Mouse (Mus musculus): Measurements from ENCODE around the gene Ccdc188.
A peak's percentile ranks its signal among the peaks of the same experiment; 100 is the strongest.
"Not testable (repeated sequence)": the region's sequence is repeated elsewhere in the genome, so short reads cannot be mapped to it uniquely, and the experiment has no call there.

The Ccdc188 gene

DNA sequence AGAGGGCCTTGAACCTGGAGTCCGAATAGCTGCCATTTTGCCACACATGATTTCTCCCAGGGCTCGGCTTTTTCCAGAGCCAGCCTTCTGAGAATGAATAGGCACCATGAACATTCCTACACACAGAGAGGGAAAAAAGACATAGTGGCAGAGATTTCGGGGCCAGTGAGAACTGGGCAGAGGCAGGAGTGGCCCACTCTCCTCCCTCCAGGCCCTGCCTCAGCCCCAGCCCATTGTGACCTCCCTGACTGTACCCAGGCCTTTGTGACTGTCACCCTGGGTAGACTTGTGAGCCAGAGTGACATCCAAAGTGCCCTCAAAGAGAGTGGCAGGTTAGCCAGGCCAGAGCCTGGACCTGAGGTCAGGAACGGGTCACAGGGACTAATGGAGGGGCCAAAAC lies at the start of gene Ccdc188:
Ccdc188 (plus strand) TSS at position 301 of the 400 bp plus-strand sequence.
- no peak for DNase-seq

DNA sequence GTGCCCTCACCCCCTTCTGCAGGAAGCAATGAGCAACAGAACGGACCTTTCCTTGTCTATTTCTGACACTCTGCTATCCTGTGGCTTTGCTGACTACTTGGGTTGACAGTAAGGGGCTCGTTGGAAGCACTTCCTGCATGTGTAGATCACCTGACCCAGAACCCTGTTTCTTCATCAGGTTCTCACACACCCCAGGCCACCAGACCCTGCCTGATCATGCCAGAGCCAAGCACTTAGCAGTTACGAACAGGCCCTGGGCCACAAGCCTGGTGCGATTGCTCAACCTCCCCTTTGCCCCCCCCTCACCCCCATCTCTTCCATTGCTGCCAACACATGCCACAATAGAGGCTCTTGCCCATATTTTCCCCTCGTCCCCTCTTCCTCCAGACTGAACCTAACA lies 48.5 kb upstream of the Ccdc188 start:
- no peak for DNase-seq

DNA sequence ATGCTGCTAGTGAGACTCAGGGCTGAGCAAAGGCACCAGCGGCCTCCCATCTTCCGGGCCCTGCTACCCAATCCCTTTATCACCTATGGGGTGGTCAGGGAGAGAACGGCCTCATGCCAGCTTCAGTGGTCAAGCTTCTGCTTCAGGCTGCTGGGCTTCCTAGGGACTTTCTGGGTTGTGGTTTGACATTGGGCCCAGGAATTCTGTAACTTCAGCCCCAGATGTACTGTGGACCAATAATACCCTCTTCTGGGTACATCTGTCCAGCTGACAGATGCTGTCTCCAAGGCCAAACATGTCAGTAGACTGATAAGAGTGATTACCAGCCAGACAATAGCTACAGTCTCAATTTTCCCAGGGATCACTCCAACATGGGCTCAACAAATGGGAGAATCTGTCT lies 47.9 kb upstream of the Ccdc188 start:
- DNase-seq: no peak

DNA sequence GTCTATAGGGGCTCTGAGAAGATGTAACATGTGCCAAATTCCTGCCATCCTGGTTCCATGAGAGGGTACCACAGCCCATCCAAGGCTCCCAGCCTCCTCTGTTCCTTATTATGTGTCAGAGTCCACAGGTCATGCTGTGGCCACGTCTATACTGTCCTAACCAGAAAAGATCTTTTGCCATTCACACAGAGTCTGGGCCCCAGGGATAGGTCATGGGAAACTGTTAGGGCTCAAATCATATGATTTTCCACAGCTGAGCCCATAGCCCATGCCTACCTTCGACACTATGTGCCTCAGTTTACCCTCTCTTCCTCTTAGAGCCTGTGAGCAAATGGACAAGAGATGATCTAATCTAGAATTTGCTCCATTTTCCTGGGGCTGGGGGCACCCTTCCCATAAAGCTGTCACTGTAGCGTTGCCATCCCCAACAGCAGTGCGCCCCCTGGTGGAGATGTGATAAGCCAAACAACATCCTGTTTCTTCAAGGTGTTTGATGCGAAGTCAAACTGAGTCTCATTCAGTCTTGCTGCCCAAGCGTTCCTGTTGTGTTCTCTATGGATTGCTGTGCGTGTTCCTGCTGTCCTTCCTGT lies 45.3 kb upstream of the Ccdc188 start:
- peak; percentile 55 to 78 for DNase-seq

DNA sequence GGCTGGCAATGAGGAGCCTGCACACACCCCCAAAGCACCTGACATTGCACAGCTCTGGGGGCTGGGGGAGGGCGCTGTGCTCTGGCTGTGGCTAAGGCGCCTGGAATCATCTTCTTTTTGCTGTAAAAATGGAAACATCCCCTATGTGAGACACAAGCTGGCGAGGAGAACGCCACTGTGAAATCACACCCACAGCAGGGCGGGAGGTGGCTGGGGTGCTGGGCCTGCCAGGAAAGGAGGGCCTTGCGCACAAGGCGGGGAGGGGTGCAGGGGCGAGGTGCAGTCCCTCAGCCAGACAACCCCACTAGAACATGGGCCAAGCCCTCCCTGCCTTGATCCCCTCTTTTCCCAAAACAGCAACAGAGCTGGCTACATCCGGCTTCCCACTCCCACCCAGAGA lies 44.4 kb upstream of the Ccdc188 start:
- no peak for DNase-seq

DNA sequence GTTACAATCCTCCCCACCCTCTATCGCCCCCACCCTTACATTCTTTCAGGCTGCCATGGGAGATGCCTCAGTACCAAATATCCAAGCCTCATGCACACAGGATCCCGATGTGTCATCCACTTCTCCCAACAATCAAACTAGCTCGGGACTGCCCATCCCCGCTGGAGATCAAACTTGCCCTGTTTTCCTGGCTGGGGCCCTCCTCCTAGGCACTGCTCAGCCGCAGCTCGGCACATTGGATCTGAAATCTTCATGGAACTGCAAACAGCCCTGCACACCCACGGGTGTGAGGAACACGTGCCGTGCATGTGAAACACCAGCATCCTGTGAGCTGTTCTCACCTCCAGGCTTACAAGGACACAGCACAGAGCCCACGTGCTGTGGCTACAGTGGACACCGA lies 43.9 kb upstream of the Ccdc188 start:
- no peak for DNase-seq

DNA sequence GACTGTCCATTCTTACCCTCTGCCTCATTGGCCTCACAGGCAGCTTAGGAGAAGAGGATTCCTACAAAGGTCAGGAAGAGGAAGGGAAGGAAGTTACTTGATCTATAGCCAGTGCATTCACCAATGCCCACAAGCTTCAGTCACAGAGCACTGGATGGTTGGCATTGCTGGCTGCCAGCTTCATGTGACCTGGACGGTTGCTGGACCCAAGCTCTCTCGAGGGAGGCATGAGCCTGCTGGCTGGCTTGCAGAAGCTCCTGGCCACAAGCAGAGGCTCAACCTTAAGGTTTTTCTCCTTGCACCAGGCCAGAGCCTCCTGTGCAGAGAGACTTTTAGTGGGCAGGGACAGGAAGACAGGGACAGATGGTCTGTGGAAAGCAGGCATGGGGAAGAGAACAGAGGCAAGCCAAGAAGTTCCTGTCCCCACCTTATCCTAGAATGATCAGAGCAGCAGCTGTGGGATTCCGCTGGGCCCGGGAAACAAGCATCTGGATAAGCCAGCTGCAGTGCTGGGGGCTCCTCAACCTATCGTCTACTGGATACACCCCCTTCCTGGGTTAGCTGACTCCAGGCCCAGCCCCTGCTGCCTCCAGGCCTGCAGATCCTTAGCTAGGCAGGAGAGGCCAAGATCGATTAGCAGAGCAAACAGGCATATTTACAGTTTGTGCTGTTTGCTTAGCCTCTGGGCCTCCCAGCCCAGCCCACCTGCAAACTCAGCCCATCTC lies 41.7 kb upstream of the Ccdc188 start:
- DNase-seq: no peak

DNA sequence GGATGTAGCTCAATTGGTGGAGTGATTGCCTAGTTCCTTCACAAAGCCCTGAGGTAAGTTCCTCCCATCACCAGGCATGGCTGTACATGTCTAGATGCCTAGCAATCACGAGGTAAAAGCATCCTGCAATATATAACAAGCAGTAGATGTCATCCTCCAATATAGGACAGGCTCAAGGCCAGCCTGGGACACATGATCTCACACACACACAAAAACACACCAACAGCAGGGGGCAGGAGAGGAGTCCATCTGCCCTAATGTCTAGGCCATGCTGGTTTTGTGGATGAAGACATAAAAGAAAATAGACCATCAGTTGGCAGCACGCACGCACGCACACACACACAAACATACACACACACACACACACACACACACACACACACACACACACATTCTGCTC lies 40.9 kb upstream of the Ccdc188 start:
- DNase-seq: no peak

DNA sequence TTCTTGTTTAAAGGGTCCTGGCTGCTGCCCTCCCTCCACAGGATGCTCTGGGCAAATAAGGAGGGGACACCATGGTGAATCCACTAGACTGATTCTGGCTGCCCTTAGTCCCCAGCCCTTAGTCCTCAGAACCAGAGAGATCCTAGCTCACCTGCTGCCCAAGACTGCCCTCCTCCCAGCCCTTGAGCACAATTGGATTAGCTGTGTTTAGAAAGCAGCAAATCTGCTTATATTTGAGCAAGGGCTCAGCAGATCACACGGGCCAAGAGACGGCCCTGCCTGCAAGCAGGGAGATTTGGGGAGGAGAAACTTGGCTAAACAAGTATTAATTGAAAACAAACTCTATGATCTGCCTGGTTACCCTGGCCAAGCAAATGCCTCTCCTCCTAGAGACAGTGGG lies 38.1 kb upstream of the Ccdc188 start:
- no peak for DNase-seq

DNA sequence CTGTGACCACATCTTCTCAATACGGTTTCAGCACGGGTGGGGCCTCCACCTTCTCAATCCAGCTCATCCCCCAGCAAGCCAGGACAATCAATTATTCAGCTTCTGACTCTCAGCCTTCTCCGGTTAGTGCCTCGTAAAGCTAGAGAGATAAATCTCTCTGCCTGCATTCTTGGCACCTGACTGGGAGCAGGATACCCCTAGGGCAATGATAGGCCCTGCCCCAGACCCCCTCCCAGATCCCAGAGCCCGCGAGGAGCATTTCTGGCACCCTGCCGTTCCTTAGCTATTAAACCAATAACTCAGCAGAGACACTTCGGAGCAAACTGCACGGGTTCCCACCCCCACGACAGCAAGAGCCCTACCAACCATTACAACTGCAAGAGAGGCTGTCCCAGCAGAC lies 36.3 kb upstream of the Ccdc188 start:
- no peak for DNase-seq

DNA sequence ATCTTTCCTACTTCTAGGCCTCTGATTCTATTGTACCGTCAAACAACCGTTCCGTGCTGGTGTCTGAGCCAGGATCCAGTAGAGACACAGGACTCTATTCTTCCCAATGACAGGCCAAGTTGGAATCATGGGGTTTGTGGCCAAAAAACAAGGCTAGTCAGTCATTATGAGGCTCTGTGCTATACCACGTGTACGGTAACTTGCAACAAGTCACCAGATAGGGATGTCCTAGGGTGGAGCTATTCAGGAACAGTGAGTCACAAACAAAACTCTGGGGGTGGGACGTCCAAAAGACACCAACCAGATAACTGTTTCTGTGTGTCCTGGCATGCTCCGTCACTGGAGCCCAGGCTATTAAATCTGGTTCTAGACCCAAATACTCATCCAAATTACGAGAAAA lies 34.9 kb upstream of the Ccdc188 start:
- no peak for DNase-seq

DNA sequence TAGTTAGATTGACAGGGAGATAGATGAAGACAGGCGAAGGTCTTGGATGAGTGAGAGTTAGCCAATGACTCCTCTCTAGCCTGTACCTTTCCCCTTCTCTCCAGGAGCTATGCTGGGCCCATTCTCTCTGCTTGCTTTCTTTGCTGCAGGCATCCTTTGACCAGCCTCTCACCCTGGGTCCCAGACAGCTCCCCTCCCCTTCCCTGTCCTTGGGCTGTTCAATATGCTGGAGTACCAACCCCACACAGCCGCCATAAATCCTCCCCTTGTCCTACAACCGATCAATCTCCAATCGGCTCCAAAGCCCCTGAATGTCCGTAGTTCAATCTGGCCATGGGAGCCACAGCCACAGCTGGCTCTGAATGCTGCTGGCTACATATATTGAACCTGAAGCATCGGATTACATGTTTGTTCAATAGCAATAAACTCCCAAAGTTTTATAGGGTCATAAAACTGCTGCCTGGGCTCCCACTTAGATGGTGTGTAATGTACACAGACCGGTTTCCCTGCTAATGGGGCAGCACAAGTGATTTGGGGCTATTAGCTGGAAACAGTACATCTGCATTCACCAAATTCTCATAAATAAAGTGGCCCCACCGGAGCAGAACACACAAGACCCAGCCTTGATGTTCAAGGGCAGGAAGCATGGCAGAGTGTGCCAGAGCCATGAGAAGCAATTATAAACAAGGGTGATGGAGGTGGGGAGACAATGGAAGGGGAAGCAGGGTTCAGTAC lies 31.8 kb upstream of the Ccdc188 start:
- DNase-seq: no peak

DNA sequence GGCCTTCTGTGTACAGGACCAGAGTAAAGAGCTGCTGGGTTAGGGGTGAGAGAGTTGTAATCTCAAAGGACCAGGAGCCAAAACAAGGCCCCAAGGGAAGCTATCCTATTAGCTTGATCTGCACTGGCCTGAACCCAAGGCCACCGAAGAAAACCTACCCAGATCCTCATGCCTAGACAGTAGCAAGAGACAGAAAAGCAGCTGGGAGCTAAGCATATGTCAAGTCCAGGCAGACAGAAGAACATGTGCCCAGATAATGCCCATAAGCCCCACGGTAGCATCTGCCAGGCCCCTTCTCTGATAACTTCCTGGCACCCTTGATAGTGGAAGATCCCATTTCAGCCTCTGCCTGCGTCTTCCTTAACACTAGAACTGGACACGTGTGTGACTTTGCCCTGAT lies 30.9 kb upstream of the Ccdc188 start:
- no peak for DNase-seq

DNA sequence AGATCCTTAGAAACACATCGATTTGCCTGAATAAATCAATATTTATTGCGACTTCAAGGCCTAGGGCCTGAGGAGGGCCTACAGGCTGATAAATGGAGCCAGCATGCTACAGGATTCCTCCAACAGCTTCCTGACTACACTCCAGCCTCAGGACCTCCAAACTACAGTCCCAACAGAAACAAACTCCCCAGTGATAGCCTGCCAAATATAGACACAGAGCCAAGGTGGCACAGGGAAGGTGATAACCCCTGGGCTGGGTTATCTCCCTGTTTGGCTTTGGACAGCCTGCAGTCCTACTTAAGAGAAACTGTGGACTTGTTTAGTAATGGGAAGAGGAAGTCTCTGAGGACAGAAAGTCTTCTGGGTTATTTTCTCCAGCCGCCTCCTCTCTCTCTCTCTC lies 30.5 kb upstream of the Ccdc188 start:
- DNase-seq: no peak

DNA sequence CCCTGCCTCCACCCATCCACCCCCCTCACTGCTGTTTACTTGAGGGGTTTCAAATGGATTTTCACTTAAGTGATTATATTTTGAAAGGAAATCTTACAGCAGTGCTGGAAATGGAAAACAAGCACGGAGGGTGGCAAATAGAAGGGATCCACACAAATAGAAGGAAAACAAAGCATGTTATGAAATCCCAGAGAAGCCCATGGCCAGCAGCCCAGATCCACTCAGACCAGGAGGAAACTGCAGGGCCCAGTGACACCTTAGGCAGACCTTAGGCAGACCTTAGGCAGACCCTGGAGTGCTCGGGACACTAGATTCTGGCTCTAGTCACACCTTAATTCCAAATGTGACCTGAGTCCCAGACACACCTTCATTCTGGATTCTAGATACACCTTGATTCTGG lies 26.7 kb upstream of the Ccdc188 start:
- DNase-seq: no peak

DNA sequence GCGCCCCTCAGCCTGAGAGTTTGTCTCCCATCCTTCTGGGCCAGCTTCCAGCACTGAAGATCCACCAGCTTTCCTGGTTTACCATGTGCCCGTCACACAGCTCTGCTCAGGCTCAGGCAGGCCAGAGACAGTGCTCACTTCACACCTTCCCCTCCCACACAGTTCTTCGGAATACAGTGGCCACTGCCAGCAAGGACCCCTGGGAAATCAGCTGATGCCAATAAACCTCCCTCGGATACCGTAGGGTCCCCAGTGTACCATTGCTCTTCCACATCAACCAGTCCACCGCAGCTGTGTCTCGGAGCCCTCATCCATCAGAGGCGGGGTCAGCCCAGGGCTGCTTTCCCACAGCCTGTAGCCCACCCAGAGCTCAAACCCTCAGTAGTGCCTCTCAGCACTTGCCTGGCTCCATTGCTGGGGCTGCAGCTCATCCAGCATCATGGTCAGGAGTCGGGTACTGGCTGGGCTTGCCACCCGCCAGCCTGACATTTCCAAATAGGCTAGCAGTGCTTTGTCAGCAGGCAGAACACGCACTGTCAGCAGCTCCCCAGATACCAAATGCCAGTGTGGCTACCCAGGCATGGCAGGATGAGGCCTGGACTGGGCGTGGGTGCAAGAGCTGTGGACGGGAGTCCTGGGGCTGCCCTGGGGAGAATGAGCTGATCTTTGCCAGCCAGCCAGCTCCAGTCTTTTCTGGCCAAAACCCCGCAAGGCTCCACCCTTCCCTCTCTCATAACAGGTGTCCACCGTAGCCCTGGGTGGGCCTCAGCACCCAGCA lies 23.3 kb upstream of the Ccdc188 start:
- no peak for DNase-seq

DNA sequence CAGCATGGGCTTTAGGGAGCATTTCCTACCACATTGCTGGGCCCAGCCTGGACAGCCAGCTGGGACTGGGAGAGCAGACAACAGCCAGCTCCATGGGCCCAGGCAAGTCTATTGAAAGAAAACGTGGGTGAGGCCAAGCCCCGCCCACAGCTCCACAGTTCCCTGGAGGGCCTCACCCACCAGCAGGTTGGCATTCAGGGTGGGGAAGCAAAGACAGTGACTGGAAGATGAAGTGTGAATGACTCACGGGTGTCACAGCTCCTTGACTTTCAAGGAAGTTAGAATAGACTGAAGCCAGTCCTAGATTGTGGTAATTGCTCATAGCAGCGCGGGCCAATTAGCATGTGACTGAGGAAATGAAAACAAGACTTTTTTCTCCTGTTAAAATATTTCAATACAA lies 22.6 kb upstream of the Ccdc188 start:
- DNase-seq: peak in 1 of 2 experiments; percentile 17

DNA sequence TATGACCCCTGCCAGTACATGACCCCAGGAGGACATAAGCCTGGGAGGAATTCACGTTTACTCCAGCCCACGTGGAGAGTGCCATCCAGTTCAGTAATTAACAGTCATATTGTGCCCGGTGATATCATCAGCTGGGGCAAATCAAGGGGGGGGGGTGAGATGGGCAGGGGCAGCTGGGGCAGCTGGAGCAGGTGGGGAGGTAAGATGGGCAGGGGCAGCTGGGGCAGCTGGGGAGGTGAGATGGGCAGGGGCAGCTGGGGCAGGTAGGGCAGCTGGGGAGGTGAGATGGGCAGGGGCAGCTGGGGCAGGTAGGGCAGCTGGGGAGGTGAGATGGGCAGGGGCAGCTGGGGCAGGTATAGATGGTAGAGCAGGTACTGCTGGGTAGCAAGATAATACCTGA lies 22.1 kb upstream of the Ccdc188 start:
- DNase-seq: not testable (repeated sequence)

DNA sequence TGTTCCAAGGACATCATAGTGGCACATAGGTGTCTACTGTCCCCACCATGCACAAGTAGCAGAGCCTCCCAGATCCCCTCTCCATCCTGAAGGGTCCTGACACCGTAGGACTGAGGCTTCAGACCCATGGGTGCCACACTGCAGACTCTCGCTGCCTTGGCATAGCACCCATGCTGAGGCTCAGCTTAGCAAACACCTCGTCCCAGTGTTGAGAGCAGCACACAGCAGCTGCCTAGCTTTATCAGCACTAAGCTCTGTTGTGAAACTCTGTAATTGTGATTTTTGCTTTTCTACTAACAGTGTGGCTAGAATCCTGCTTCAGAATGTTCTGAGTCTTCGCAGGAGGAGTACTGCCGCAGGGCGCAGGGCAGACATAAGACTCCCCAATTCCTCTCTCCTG lies 19.8 kb upstream of the Ccdc188 start:
- no peak for DNase-seq

DNA sequence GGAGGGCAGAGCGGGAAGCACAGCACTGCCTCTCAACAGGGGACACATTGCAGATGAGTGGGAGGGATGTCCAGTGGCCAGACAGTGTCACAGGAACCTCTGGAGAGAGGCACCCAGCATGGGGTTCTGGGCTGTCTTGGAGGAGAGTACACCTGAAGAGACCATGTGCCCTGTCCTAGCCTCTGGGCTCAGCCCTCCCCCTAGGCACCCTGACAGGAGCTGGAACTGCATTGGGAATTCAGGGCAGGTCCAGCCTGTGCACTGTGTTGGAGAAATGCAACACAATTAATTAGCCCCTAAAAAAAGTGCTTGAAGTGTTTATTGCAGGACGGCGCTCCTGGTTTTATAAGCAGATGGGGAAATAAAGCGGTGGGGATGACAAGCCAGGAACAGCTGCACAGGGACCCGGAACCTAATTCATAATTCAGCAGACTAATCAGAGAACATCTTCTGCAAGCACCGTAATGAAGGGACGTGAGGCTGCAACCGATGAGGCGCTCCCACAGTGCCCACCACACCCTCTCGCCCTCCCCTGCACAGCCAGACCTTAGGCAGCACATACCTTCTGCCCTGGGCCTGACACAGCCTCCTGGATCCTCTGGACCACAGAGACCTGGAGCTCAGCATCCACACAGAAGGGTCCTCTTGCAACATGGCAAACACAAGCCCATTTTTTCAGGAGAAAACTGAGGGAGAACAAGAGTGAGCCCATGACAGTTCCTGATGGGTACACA lies 19.1 kb upstream of the Ccdc188 start:
- DNase-seq: no peak

DNA sequence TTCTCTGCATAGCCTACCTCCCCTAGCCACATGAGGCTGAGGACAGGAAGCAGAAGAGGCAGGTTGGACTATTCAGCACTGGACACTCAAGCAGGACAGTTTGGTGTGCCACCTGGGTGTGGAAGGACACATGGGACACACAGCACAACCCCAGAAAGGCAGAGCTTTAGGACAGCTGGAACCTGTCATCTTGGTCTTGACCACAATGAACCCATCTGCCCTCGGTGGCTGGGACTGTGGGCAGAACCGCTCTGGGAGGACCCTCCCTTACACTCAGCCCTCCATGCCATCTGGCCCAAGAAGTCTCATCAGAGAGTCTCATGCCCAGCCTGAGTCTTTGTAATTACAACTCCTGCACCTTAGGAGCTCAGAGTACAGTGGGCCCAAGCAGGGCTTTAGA lies 17.6 kb upstream of the Ccdc188 start:
- no peak for DNase-seq

DNA sequence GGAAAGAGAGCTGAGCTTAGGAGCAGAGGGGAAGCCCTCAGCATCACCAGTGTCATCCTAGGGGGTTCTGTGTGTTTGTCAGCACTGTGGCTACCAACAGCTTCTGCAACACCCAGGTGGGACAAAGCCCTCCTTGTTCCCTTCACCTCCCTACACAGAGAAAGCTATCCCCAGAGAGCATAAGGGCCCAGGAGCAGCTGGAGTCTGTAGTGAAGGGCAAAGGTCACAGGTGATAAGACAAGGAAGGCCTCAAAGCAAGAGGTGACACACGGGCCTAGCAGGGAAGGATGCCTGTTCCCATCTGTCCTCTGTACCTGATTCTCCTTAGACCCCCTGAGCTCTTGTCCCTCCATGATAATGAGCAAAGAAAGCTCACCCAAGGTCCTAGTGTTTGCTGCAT lies 16.1 kb upstream of the Ccdc188 start:
- DNase-seq: no peak

DNA sequence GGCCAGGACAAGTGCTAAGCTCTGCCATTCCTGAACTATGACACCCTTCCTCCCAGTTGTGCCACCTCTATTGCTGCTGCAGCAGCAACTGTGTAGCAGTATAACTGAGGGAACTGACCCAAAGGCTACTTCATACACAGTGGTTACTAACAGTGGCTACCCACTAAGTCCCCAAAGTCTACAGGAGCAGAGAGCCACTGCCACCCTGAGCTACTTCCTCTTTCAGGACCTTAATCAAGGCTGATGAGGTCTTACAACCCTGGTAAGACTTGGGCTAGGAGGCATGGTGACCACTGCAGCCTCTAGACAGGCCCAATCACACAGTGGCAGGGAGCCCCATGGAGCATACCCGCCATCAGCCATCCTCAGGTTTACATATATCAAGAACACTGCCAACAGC lies 15.6 kb upstream of the Ccdc188 start:
- DNase-seq: no peak

Measured in lung, postnatal 4 days (tissue).